Mouse (Mus musculus) hindbrain, embryonic 12.5 days (tissue): ENCODE measurements around the gene Mob1b. TPM values are rescaled to one million over a fixed set of nuclear protein-coding genes. Genes with fewer than 3 reads are reported as not detected.
A peak's percentile ranks its signal among the peaks of the same experiment; 100 is the strongest.

Experiments used
- ATAC-seq: fragments of 200-750 bp; cut with Nextera tagmentation; 2 replicates; pipeline ENCODE4 v1.8.0; 2017; ENCODE audit warnings: moderate TSS enrichment; ENCODE audit not compliant: low FRiP score
- H3K27ac ChIP-seq: fragments of 300-500 bp; sonication (generic); 2 replicates; pipeline ENCODE4 v1.5.1; 2016; ENCODE audit warnings: mild to moderate bottlenecking
- H3K27me3 ChIP-seq: fragments of 300-500 bp; sonication (generic); 2 replicates; pipeline ENCODE4 v1.6.1; 2016; ENCODE audit warnings: mild to moderate bottlenecking
- H3K36me3 ChIP-seq: fragments of 300-500 bp; sonication (generic); 2 replicates; pipeline ENCODE4 v1.6.1; 2016; ENCODE audit warnings: mild to moderate bottlenecking
- H3K4me1 ChIP-seq: fragments of 300-500 bp; sonication (generic); 2 replicates; pipeline ENCODE4 v1.6.1; 2016
- H3K4me2 ChIP-seq: fragments of 300-500 bp; sonication (generic); replicated peaks from 2 replicates; pipeline ENCODE4 v1.6.1; 2016; ENCODE audit warnings: mild to moderate bottlenecking
- H3K4me3 ChIP-seq: fragments of 300-500 bp; sonication (generic); 2 replicates; pipeline ENCODE4 v1.5.1; 2016; ENCODE audit warnings: mild to moderate bottlenecking
- H3K9ac ChIP-seq: fragments of 300-500 bp; sonication (generic); 2 replicates; pipeline ENCODE4 v1.6.1; 2016; ENCODE audit warnings: mild to moderate bottlenecking, moderate library complexity
- H3K9me3 ChIP-seq: fragments of 300-500 bp; sonication (generic); replicated peaks from 2 replicates; pipeline ENCODE4 v1.6.1; 2016; ENCODE audit warnings: mild to moderate bottlenecking
- WGBS: fragments of 180-500 bp; shearing (Covaris S2); methylation state at CpG from one replicate; pipeline ENCODE4 v1.1.7; 2016; 5-methylcytosine and 5-hydroxymethylcytosine counted together
- polyA plus RNA-seq: library from polyadenylated mRNA; unstranded; fragments of >200 nt; fragmentation: Nextera tagmentation; extraction: Ambion mirVana; gene quantifications from 2 replicates; pipeline ENCODE4 v1.2.1, GENCODE M21; 2016

Gene Mob1b
- polyA plus RNA-seq, 1 experiment from 2014 or later = 14.7 TPM

DNA sequence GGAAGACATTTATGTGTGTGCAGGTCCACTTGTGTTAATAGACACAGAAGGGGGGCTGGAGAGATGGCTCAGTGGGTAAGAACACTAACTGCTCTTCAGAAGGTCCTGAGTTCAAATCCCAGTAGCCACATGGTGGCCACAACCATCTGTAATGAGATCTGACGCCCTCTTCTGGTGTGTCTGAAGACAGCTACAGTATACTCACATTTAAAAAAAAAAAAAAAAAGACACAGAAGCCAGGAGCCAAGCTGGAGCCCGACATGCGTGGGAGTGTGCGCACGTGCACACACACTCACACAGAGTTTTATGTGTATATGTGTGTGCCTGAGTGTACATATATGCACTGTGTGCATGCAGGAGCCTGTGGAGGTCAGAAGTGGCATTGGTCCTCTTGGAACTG, 42.0 kb downstream of the Mob1b start:
- H3K36me3 ChIP-seq = no peaks in the 10 kb centered on the region
- H3K27me3 ChIP-seq = no peaks in the 10 kb centered on the region
- 85% methylated on average over 5 of the region's 5 CpGs for WGBS
- no peak for ATAC-seq
- H3K9me3 ChIP-seq = no peaks in the 10 kb centered on the region
- no peak overlapping the region for H3K27ac ChIP-seq
- peaks cover 20% of the 10 kb centered on the region for H3K4me1 ChIP-seq
- H3K9ac ChIP-seq = no peak overlapping the region
- H3K4me3 ChIP-seq = no peak overlapping the region
- H3K4me2 ChIP-seq = no peak overlapping the region

DNA sequence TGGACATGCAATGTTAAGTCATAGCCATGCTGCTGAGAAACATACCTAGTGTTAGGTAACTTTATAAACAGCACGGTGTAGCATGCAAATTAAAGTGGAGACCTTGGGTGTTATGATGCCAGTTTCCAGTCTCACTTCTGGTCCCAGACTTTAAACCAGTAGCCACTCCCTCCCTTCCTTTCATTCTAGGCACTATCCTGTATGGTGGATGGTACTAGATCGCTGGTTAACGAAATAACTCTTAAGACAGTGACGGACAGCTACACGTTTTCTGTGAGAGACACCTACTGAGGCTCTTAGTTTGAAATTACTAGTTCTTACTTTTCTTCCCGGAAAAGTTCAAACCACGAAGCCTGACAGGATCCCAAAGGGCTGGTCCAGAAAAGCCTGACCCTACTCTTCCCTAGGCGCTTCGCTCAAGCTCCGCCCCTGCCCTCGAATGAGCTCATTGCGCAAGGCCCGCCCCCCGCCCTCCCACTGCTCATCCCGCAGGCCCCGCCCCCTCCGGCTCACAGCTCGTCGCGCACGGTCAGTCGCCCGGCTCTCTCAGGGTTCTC, 43.9 kb downstream of the Mob1b start:
- Histone ChIP-seq H3K36me3 (no peaks in the 10 kb centered on the region), H3K4me1 (peaks cover 20% of the 10 kb centered on the region), H3K4me2 (peak overlapping the region; percentile 53), H3K9me3 (no peaks in the 10 kb centered on the region), H3K27ac (peak overlapping the region; percentile 44; the same call in 1 of the 2 replicates), H3K27me3 (no peaks in the 10 kb centered on the region), H3K9ac (0 out of 2 replicates have a peak overlapping the region, but pooled peaks have one; percentile 18), H3K4me3 (peak overlapping the region; percentile 67)
- peak; percentile 79 for ATAC-seq
- 1% methylated on average over 23 of the region's 23 CpGs for WGBS

DNA sequence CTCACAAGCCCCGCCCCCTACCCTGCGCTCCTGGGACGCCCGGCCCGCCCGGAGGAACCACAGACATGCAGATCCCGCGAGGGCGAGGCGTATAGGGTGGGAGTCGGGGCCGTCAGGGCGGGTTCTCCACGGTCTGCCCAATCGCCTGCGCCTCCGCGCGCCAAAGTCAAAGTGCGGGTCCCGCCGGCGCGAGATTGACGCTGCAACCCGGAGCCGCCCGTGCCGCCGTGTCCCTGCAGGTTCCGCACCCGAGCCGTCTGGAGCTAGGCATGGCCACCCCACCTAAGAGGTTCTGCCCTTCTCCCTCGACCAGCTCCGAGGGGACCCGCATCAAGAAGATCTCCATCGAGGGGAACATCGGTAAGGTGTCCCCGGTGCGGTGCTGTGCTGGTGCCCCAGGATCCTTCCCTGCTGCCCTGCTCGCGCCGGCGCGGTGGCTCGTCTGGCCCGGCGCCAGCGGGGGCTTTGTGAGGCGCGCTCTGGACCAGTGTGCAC, 44.4 kb downstream of the Mob1b start, which contains the start of gene Dck:
Gene Dck (plus strand): TSS at position 10 of the 495 bp plus-strand sequence.
- peak within 1 kb of the TSS; percentile 93 for H3K27ac ChIP-seq
- H3K9me3 ChIP-seq = no peaks in the 10 kb centered on the region
- H3K4me1 ChIP-seq = peaks cover 20% of the 10 kb centered on the region
- peak within 1 kb of the TSS; percentile 76 for H3K9ac ChIP-seq
- H3K4me3 ChIP-seq = peak within 1 kb of the TSS; percentile 67
- no peaks in the 10 kb centered on the region for H3K36me3 ChIP-seq
- H3K27me3 ChIP-seq = no peaks in the 10 kb centered on the region
- H3K4me2 ChIP-seq = peak within 1 kb of the TSS; percentile 53
- WGBS = under 1% methylated on average over 51 of the region's 51 CpGs
- peak; percentile 99 for ATAC-seq

DNA sequence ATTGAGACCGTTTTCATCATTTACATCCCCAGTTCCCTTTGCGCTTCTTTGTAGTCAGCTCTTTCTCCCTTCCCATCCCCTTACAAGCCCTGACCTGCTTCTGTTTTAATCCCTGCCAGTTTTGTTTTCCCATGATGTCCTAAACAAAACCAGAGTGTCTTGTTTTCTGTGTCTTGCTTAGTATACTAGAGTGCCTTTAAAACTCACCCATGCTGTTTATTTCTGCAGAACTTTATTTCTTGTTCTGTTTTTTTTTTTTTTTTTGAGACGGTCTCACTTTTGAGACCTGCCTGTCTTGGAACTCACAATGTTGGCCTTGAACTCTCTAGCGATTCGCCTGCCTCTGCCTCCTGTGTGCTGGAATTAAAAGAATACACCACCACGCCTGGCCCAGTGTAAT, 44.9 kb downstream of the Mob1b start:
- Histone ChIP-seq H3K9ac (peak overlapping the region; percentile 76), H3K4me3 (peak overlapping the region; percentile 67), H3K4me2 (peak overlapping the region; percentile 53), H3K4me1 (peaks cover 20% of the 10 kb centered on the region), H3K36me3 (peaks cover 3% of the 10 kb centered on the region; the same call in 1 of the 2 replicates), H3K27me3 (no peaks in the 10 kb centered on the region), H3K27ac (peak overlapping the region; percentile 93), H3K9me3 (no peaks in the 10 kb centered on the region)
- peak; percentile 0; the same call in 1 of the 2 replicates for ATAC-seq
- 13% methylated on average over 6 of the region's 6 CpGs for whole genome bisulfite sequencing

DNA sequence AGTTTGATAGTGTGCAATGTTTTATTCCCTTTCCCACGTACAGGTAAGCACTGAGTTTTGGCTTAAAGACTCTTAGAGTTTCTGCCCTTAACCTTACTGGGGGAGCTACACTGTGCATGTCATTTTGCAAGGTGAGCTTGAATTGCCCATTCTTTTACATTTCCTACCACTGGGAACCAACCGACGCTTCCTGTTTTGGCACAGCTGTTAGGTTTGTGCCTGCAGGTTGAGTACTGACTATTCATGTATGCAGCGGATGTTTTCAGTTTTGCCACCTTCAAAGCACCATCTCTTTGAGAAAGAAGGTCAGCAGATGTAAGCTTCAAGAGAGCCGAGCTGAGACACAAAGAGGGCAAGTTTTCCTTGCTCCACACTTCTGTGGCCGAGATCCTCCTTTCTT, 45.5 kb downstream of the Mob1b start:
- 64% methylated on average over 6 of the region's 6 CpGs for WGBS

DNA sequence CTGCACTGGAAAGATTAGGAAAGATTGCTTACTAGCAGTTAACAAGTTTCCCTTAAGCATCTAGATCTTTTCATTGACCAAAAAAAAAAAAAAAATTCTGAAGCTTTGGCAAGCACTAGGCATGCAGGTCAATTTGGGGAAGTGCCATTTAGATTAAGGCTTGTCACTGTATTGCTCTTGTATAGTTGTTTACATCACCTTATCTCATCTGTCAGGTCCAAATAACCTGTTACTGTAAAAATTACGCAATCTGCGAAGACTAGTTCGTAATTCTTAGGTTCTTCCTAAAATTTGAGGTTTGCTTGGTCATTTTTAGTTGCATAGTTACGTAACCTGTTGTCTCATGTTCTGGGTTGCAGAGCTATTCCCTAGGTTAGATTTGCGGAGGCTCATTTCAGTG, 46.2 kb downstream of the Mob1b start:
- no peaks in the 10 kb centered on the region for H3K9me3 ChIP-seq

More for the DNA sequence above, 45.5 kb downstream of the Mob1b start:
- no peak for ATAC-seq
- Histone ChIP-seq H3K4me3 (peak overlapping the region; percentile 67), H3K4me1 (peaks cover 20% of the 10 kb centered on the region), H3K36me3 (peaks cover 5% of the 10 kb centered on the region; the same call in 1 of the 2 replicates), H3K9ac (peak overlapping the region; percentile 45; the same call in 1 of the 2 replicates), H3K9me3 (no peaks in the 10 kb centered on the region), H3K27me3 (no peaks in the 10 kb centered on the region), H3K4me2 (peak overlapping the region; percentile 53), H3K27ac (no peak overlapping the region)

DNA sequence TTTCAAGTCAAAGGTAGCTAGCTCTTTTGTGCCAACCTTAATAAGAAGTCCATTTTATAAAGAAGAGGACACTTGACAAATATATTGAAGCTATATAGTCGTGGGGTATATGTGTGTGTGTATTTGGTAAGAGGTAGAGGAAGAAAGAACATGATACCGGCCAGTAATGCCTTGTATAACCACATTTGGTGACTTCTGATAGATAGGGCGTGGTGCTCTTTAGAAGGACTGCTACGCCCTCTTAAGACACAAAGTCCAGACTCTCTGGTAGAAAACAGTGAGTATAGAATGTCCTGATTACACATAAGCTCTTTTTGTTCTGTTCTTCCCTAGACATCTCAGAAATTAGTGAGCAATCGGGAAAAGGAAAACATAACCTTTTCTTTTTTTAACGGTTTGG, 47.5 kb downstream of the Mob1b start:
- Histone ChIP-seq H3K9me3 (no peaks in the 10 kb centered on the region), H3K27me3 (no peaks in the 10 kb centered on the region), H3K36me3 (peaks cover 19% of the 10 kb centered on the region), H3K9ac (no peak overlapping the region), H3K4me1 (peaks cover 20% of the 10 kb centered on the region), H3K4me2 (no peak overlapping the region), H3K4me3 (no peak overlapping the region), H3K27ac (no peak overlapping the region)
- no peak for ATAC-seq
- 92% methylated on average over 6 of the region's 6 CpGs for WGBS

More for the DNA sequence above, 46.2 kb downstream of the Mob1b start:
- peaks cover 10% of the 10 kb centered on the region for H3K36me3 ChIP-seq
- peaks cover 20% of the 10 kb centered on the region for H3K4me1 ChIP-seq
- H3K27ac ChIP-seq = no peak overlapping the region
- H3K9ac ChIP-seq = 0 out of 2 replicates have a peak overlapping the region, but pooled peaks have one; percentile 45
- H3K4me3 ChIP-seq = no peak overlapping the region
- no peaks in the 10 kb centered on the region for H3K27me3 ChIP-seq
- WGBS = 96% methylated on average over 5 of the region's 5 CpGs
- peak overlapping the region; percentile 53 for H3K4me2 ChIP-seq
- no peak for ATAC-seq

DNA sequence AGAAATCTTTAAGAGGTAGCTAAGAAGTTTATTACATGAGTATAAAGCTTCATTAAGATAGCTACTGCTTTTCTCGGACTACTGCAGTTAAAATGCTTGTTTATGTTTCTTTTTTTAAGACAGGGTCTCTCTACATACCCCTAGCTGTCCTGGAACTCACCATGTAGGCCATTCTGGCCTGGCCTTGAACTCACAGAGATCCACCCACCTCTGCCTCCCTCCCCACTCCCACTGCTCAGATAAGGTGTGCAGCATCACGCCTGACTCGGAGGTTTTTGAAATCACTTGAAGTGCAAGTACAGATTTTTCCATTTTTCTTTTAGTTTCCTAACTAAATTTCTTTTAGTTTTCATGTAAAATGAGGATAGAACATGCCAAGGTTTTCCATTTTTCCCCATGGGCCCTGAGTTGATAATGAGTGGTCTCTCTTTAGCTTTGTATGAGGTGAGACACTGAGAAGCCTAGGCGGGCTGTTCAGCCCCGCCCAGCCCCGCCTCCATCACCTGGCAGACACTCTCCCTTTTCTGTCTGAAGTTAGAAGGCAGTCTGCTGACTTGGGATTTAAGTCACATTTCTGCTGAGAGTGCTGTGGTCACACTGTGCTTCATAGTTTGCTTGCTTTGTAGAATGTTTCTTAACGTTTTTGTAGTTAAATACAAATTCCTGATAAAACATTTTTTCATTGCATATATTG, 61.6 kb downstream of the Mob1b start:
- no peak overlapping the region for H3K9ac ChIP-seq
- H3K27ac ChIP-seq = no peak overlapping the region
- ATAC-seq = no peak
- WGBS = 86% methylated on average over 7 of the region's 7 CpGs
- H3K4me3 ChIP-seq = no peak overlapping the region
- no peaks in the 10 kb centered on the region for H3K9me3 ChIP-seq
- H3K36me3 ChIP-seq = peaks cover 53% of the 10 kb centered on the region
- no peak overlapping the region for H3K4me2 ChIP-seq
- H3K27me3 ChIP-seq = no peaks in the 10 kb centered on the region
- H3K4me1 ChIP-seq = no peaks in the 10 kb centered on the region

DNA sequence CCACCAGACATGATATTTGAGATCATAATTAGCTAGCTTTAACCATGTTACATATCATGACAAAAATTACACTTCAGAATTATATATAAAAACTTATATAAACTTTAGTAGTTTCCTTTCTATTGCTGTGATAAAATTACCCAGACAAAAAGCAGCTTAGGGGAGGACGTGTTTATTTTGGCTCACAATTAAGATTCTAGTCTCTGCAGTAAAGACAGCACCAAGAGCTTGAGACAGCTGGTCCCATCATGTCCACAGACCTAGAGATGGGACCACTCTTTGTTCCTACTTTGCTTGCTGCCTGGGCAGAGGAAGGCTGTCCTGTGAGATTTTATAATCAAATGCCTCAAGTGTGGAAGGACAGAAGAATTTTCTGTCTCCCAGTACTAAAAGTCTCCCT, 64.4 kb downstream of the Mob1b start:
- Histone ChIP-seq H3K4me3 (no peak overlapping the region), H3K36me3 (peaks cover 47% of the 10 kb centered on the region), H3K4me1 (no peaks in the 10 kb centered on the region), H3K9ac (no peak overlapping the region), H3K27me3 (no peaks in the 10 kb centered on the region), H3K27ac (no peak overlapping the region), H3K4me2 (no peak overlapping the region), H3K9me3 (no peaks in the 10 kb centered on the region)
- WGBS = 93% methylated on average over 1 of the region's 1 CpGs
- no peak for ATAC-seq

DNA sequence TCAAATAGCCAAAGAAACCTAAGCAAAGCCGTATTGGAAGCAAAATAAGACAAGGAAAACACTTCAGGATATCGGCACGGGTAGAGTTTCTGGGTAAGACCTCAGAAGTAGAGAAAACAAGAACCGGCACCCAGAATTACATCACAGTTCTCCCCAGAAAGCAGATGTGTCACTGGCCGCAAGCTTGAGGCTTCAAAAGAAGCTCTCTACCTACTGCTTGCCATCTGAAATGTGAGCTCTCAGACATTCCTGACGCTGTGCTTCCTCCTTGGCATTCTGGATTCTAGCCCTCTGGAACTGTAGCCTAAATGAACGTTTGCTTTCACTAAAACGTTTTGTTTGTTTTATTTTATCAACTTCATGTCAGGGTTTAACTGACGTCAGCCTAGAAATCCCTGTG, 70.0 kb downstream of the Mob1b start:
- no peak overlapping the region for H3K4me2 ChIP-seq
- peaks cover 6% of the 10 kb centered on the region; the same call in 1 of the 2 replicates for H3K36me3 ChIP-seq
- WGBS = 59% methylated on average over 9 of the region's 9 CpGs
- H3K4me1 ChIP-seq = no peaks in the 10 kb centered on the region
- no peak overlapping the region for H3K4me3 ChIP-seq
- no peaks in the 10 kb centered on the region for H3K9me3 ChIP-seq
- ATAC-seq = no peak
- H3K27ac ChIP-seq = no peak overlapping the region
- H3K27me3 ChIP-seq = no peaks in the 10 kb centered on the region
- H3K9ac ChIP-seq = no peak overlapping the region

DNA sequence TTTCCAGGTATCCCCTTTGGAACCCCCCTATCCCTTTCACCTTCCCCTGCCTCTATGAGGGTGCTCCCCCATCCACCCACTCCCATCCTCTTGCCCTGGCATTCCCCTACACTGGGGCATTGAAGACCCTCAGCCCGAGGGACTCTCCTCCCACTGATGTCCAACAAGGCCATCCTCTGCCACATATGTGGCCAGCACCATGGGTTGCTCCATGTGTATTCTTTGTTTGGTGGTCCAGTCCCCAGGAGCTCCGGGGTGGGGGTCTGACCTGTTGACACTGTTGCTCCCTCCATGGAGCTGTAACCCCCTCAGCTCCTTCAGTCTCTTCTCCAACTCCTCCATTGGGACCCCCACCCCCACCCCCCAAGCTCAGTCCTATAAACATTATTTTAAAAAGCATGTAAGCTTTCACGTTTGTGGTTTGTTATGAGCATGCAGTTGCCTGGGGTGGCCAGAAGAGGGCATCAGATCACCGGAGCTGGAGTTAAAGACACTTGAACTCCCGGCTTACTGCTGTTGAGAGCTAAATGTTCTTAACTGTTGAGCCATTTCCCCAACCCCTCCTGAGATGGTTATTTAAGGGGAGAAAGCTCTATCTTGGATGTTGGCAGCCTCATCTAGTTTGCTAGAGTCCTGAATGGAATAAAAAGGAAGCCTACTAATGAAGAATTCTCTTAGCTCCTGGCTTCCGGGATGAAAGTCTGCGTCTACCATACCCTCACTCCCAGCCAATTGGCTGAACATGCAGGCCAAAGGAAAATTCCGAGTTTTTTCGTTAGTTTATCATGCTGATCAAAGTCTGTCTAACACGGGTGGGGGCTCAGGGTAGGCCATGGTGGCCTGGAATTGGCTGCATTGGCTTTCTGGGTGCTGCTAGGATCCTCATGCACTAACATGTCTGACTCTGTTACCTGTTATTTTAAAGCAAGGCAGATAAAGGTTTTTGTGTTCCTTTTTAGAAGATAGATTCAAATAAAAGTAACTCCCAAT, 70.9 kb downstream of the Mob1b start:
- Histone ChIP-seq H3K36me3 (0 out of 2 replicates have a peak, but pooled peaks cover 2% of the 10 kb centered on the region), H3K4me1 (no peaks in the 10 kb centered on the region), H3K4me3 (no peak overlapping the region), H3K9me3 (no peaks in the 10 kb centered on the region), H3K27ac (no peak overlapping the region), H3K4me2 (no peak overlapping the region), H3K27me3 (no peaks in the 10 kb centered on the region), H3K9ac (no peak overlapping the region)
- ATAC-seq = peak; percentile 50
- 43% methylated on average over 10 of the region's 10 CpGs for WGBS

DNA sequence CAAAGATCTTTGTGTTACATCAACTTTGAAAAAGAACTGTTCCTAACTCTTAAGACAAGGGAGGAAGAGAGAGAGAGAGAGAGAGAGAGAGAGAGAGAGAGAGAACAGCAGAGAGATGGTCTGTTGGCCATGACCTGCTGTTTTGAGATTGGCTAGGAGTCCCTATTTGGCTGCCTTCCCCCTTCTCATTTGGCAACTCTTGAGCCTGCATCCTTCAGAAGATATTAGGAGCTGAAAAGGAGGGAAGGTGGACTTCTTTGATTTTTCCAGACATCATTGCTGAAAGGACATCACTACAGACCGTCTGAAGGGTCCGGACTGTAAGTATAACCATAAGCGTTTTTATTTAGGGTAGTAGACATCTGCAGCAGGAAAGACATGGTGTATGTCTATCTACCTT, 73.0 kb downstream of the Mob1b start:
- no peak overlapping the region for H3K9ac ChIP-seq
- H3K4me2 ChIP-seq = no peak overlapping the region
- no peaks in the 10 kb centered on the region for H3K36me3 ChIP-seq
- H3K9me3 ChIP-seq = no peaks in the 10 kb centered on the region
- WGBS = 89% methylated on average over 3 of the region's 3 CpGs
- H3K4me1 ChIP-seq = no peaks in the 10 kb centered on the region
- H3K4me3 ChIP-seq = no peak overlapping the region
- ATAC-seq = no peak
- no peak overlapping the region for H3K27ac ChIP-seq
- H3K27me3 ChIP-seq = no peaks in the 10 kb centered on the region
